Mouse (Mus musculus) heart, adult 2 months (tissue): ENCODE measurements around the gene Psma3.

ENCODE experiments used
- CTCF ChIP-seq: fragments of 200-600 bp; IDR thresholded peaks from 2 replicates; pipeline ENCODE4 v1.8.1; 2022; ENCODE audit warnings: antibody characterized with exemption, mild to moderate bottlenecking, moderate library complexity
- EP300 ChIP-seq: fragments of 200-500 bp; IDR thresholded peaks from 2 replicates; pipeline ENCODE4 v1.6.1; 2011; ENCODE audit warnings: low read depth, low read length, control low read depth; ENCODE audit not compliant: insufficient read depth
- POLR2A ChIP-seq: fragments of 200-500 bp; IDR thresholded peaks from 2 replicates; pipeline ENCODE4 v1.6.1; 2011; ENCODE audit warnings: mild to moderate bottlenecking, low read depth, low read length, control low read depth; ENCODE audit not compliant: insufficient read depth

DNA sequence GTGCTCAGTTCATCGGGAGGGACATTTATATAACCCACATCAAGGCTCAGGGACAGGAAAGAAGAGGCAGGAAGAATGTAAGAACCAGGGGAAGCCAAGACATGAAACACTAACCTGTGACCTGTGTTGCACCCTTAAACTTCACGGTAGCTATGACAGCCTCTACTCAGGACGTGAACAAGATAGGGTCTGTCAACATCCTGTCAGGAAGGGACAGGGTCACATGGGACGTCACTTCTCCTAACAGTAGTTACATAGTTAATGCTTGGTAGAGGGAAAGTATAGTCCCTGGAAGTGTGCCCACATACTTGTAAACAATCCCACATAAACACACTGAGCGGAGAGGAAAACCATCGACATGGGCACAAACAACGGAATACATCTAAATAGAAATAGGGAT, 32.5 kb downstream of the Psma3 start:
- no peak for TF ChIP-seq EP300
- TF ChIP-seq CTCF: no peak
- no peak for TF ChIP-seq POLR2A
